Mouse (Mus musculus) heart, adult 2 months (tissue): ENCODE results near the gene Ncor1. TPM values are rescaled to one million over a fixed set of nuclear protein-coding genes. Genes with fewer than 3 reads are reported as not detected.

Experiments used
- DNase-seq, 2 experiments: peaks; one replicate each; pipeline ENCODE4 v3.0.0; 2021
- H3K27ac ChIP-seq: fragments of 200-600 bp; 2 replicates; pipeline ENCODE4 v1.8.1; 2022
- H3K27me3 ChIP-seq: fragments of 200-500 bp; 2 replicates; pipeline ENCODE4 v1.6.1; 2012; ENCODE audit warnings: mild to moderate bottlenecking, low read length, inconsistent platforms, mixed read lengths; ENCODE audit not compliant: control insufficient read depth, insufficient read depth
- H3K36me3 ChIP-seq: fragments of 200-500 bp; 2 replicates; pipeline ENCODE4 v1.6.1; 2012; ENCODE audit warnings: low read length, inconsistent platforms; ENCODE audit not compliant: control insufficient read depth, insufficient read depth
- H3K4me1 ChIP-seq: fragments of 200-500 bp; 2 replicates; pipeline ENCODE4 v1.6.1; 2011; ENCODE audit warnings: low read length; ENCODE audit not compliant: control insufficient read depth, insufficient read depth
- H3K4me3 ChIP-seq: fragments of 200-600 bp; 2 replicates; pipeline ENCODE4 v1.8.1; 2022
- H3K79me2 ChIP-seq: fragments of 200-500 bp; replicated peaks from 2 replicates; pipeline ENCODE4 v1.6.1; 2012; ENCODE audit warnings: mild to moderate bottlenecking, inconsistent platforms, low read length, moderate library complexity, mixed read lengths; ENCODE audit not compliant: control insufficient read depth, insufficient read depth
- H3K9ac ChIP-seq: fragments of 200-500 bp; 2 replicates; pipeline ENCODE4 v1.6.1; 2012; ENCODE audit warnings: low read depth, mild to moderate bottlenecking, control low read depth, inconsistent platforms, low read length, mixed read lengths
- CTCF ChIP-seq: fragments of 200-600 bp; IDR thresholded peaks from 2 replicates; pipeline ENCODE4 v1.8.1; 2022; ENCODE audit warnings: antibody characterized with exemption, mild to moderate bottlenecking, moderate library complexity
- EP300 ChIP-seq: fragments of 200-500 bp; IDR thresholded peaks from 2 replicates; pipeline ENCODE4 v1.6.1; 2011; ENCODE audit warnings: low read depth, low read length, control low read depth; ENCODE audit not compliant: insufficient read depth
- POLR2A ChIP-seq: fragments of 200-500 bp; IDR thresholded peaks from 2 replicates; pipeline ENCODE4 v1.6.1; 2011; ENCODE audit warnings: mild to moderate bottlenecking, low read depth, low read length, control low read depth; ENCODE audit not compliant: insufficient read depth
- whole genome bisulfite sequencing: fragments of 180-500 bp; shearing (Covaris S2); methylation state at CpG from one replicate; pipeline ENCODE4 v1.1.7; 2018; 5-methylcytosine and 5-hydroxymethylcytosine counted together
- intact Hi-C: fragments of 180-260 bp; cut with DNase I; formaldehyde crosslinking; loops from one replicate; pipeline ENCODE4 v1.15.1; 2025
- long read RNA-seq: library from polyadenylated mRNA; stranded (forward); transcript quantifications from one replicate; pipeline ENCODE4 v2.0.0, GENCODE M21; 2021
- polyA plus RNA-seq: library from polyadenylated mRNA; depleted of rRNA; stranded (reverse); fragments of >200 nt; gene quantifications from 2 replicates; pipeline ENCODE4 v1.2.3, GENCODE M21; 2012; rRNA removed
- total RNA-seq, 2 experiments: library from RNA; stranded (reverse); gene quantifications; 2 replicates each; pipeline ENCODE4 v1.2.3; 2021

Gene Ncor1
- 100 to 1,000 TPM; 124 to 133 TPM for total RNA-seq
- 79.1 and 102 TPM in 2 replicates for polyA plus RNA-seq
- long read RNA-seq, partial matches to known transcripts: 15 of 30 reads
- long read RNA-seq, other reads (novel, unspliced or antisense): 11 of 30 reads

DNA sequence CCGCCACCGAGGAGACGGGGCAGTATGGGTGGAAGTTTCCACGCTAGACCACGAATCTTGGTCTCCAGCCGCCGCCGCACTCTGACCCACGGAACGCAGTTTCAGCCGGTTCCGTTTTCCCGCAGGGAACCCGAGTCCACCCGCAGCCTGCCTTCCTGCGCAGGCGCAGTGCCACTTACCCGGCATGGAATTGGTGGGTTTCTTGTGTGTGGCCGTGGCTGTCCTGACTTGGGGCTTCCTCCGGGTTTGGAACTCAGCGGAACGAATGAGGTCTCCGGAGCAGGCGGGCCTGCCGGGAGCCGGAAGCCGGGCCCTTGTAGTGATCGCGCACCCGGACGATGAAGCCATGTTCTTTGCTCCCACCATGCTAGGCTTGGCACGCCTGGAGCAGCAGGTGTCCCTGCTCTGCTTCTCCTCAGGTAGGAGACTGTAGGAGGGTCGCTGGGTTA is at the start of gene Ncor1, which contains the start of gene Pigl:
TSS of gene Ncor1 (minus strand) at position 266 of the 449 bp plus-strand sequence.
TSS of gene Pigl (plus strand) at position 185 of the 449 bp plus-strand sequence.
- Histone ChIP-seq H3K4me1 (peaks cover 3% of the 10 kb centered on the region), H3K9ac (peak within 1 kb of the TSS; percentile 96), H3K27ac (peak within 1 kb of the TSS; percentile 99), H3K79me2 (peaks cover 1% of the 10 kb centered on the region; the same call in 1 of the 2 replicates), H3K27me3 (no peaks in the 10 kb centered on the region), H3K36me3 (peaks cover 6% of the 10 kb centered on the region), H3K4me3 (peak within 1 kb of the TSS; percentile 90)
- WGBS: under 1% methylated on average over 33 of the region's 33 CpGs
- intact Hi-C loops: loop anchor here (2.0 kb wide), 1 partner anchor 37 kb away; no protein-coding TSS in a partner anchor
- peak; percentile 86 to 89 for DNase-seq
- TF ChIP-seq CTCF (no peak), EP300 (0 out of 2 replicates have a peak, but pooled peaks have one; percentile 18), POLR2A (peak; percentile 69)

DNA sequence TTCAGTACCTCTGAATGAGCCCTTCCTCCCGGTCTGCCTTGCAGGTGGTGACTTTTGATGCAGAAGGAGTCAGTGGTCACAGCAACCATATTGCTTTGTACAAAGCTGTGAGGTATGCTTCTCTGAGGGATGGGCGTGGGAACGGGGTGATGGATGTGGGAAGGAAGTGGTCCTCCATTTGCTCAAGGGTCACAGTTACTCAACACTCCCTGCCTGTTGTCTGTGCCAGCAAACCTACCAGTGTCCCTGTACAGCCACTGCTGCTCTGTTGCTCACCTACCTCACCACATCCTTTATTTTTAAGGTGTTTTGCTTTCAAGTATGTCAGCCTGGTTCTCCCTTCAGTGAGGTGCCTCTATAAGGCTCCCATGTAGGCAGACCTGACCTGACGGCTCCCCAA is 49.3 kb upstream of the Ncor1 start:
- no peak overlapping the region for H3K4me3 ChIP-seq
- 88% methylated on average over 4 of the region's 4 CpGs for WGBS
- no peaks in the 10 kb centered on the region for H3K27me3 ChIP-seq
- H3K9ac ChIP-seq: no peak overlapping the region
- no peaks in the 10 kb centered on the region for H3K79me2 ChIP-seq
- DNase-seq: no peak
- no peak overlapping the region for H3K27ac ChIP-seq
- no peak for TF ChIP-seq POLR2A
- TF ChIP-seq CTCF: no peak
- no peak for TF ChIP-seq EP300
- no peaks in the 10 kb centered on the region for H3K36me3 ChIP-seq
- H3K4me1 ChIP-seq: no peaks in the 10 kb centered on the region
- intact Hi-C loops: no loop called here

DNA sequence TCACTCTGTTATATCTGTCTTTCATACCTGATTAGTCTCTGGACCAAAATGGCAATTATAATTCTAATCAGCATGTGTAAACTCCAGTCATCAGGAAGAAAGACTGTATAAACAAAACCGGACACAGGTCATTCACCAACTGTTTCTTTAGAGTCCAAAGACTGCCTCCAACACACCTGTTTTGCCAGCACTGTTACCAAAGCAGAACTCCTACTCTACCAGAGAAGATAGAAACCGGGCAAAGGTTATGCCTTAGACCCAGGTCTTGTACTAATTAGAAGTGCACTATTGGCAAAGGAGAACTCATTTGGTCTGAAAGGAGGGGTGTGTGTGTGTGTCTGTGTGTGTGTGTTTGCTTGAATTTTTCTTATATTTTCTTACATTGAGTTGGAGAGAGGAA is 42.2 kb upstream of the Ncor1 start:
- 87% methylated on average over 2 of the region's 2 CpGs for WGBS
- no peak for DNase-seq
- peaks cover 5% of the 10 kb centered on the region for H3K4me1 ChIP-seq
- H3K79me2 ChIP-seq: no peaks in the 10 kb centered on the region
- H3K27ac ChIP-seq: no peak overlapping the region
- H3K9ac ChIP-seq: no peak overlapping the region
- intact Hi-C loops: no loop called here
- H3K4me3 ChIP-seq: no peak overlapping the region
- H3K36me3 ChIP-seq: no peaks in the 10 kb centered on the region
- no peak for TF ChIP-seq POLR2A
- TF ChIP-seq CTCF: no peak
- TF ChIP-seq EP300: no peak
- no peaks in the 10 kb centered on the region for H3K27me3 ChIP-seq

DNA sequence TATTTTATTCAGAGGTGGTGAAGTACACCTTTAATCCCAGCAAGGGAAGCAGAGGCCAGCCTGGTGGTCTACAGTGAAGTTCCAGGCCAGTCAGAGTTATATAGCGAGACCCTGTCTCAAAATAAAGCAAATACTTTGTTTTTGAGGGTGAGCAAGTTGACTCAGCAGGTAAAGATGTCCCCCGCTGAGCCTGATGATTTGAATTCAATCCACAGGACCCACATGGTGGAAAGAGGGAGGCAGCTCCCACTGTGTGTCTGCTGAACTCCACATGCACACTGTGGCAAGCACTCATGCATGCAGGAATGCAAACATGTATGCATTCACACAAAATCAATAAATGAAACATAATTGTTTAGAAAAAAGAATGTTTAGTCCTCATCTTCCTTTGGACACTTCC is 40.5 kb upstream of the Ncor1 start:
- no peaks in the 10 kb centered on the region for H3K79me2 ChIP-seq
- H3K4me1 ChIP-seq: peaks cover 15% of the 10 kb centered on the region
- H3K27ac ChIP-seq: no peak overlapping the region
- no peaks in the 10 kb centered on the region for H3K36me3 ChIP-seq
- WGBS: 94% methylated on average over 2 of the region's 2 CpGs
- intact Hi-C loops: loop anchor here (5.0 kb wide), 1 partner anchor 57 kb away; no protein-coding TSS in a partner anchor
- H3K9ac ChIP-seq: no peak overlapping the region
- no peak for DNase-seq
- H3K4me3 ChIP-seq: no peak overlapping the region
- no peaks in the 10 kb centered on the region for H3K27me3 ChIP-seq
- TF ChIP-seq CTCF (no peak), POLR2A (no peak), EP300 (no peak)

DNA sequence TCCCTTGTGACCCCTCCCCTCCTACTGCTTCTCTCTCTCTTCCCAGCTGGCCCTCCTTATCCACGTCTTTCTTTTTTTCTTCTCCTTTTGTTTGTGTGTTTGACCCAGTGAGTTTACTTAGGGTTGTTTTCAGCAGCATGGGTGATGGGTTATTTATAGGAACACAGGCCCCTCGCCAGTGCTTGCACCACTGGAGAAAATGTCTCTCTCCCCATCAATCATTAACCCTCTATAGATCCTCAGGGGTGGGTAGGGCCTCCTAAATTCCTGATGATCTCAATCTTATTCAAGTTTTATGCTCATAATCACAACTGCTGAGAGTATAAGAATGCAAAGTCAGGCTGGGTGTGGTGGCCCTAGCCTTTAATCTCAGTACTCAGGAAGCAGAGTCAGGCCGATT is 38.8 kb upstream of the Ncor1 start:
- 62% methylated on average over 3 of the region's 3 CpGs for WGBS
- Histone ChIP-seq H3K9ac (no peak overlapping the region), H3K4me1 (peaks cover 15% of the 10 kb centered on the region), H3K27me3 (no peaks in the 10 kb centered on the region), H3K79me2 (no peaks in the 10 kb centered on the region), H3K36me3 (no peaks in the 10 kb centered on the region), H3K27ac (no peak overlapping the region), H3K4me3 (no peak overlapping the region)
- intact Hi-C loops: loop anchor here (2.0 to 5.0 kb wide), 2 partner anchors 55 to 100 kb away; no protein-coding TSS in a partner anchor
- TF ChIP-seq POLR2A (no peak), CTCF (no peak), EP300 (no peak)
- DNase-seq: no peak

DNA sequence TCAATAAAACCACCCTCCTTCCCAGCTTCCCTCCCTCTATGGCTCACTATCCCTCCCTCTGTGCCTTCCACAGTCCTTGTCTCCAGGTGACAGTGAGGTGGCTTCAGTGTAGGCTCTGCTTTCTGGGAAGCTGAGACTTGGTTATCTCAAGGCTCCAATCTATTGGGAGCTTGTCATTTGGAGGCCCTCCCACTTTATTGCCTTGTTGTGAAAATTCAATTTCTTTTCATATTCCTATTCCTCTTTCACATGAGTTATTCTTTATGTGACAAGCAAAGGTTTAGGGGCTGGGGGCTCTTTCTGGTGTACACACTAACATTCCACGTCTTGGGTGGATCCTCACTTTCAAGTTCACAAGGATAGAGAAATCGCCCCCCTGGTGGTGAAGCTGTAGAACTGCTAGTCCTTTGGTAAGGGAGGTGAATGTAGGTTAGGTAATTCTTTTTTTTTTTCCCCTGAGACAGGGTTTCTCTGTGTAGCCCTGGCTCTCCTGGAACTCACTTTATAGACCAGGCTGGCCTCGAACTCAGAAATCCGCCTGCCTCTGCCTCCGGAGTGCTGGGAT is 37.9 kb upstream of the Ncor1 start:
- H3K4me3 ChIP-seq: no peak overlapping the region
- no peaks in the 10 kb centered on the region for H3K79me2 ChIP-seq
- no peaks in the 10 kb centered on the region for H3K27me3 ChIP-seq
- WGBS: 51% methylated on average over 5 of the region's 5 CpGs
- peak; percentile 8 to 31 for DNase-seq
- intact Hi-C loops: loop anchor here (2.0 to 5.0 kb wide), 2 partner anchors 54 to 99 kb away; no protein-coding TSS in a partner anchor
- H3K4me1 ChIP-seq: peaks cover 15% of the 10 kb centered on the region
- TF ChIP-seq EP300 (no peak), CTCF (peak; percentile 86)
- H3K36me3 ChIP-seq: no peaks in the 10 kb centered on the region
- H3K27ac ChIP-seq: peak overlapping the region; percentile 81
- no peak overlapping the region for H3K9ac ChIP-seq
